Mouse (Mus musculus) T-helper 17 cell (primary cell): ENCODE data around the gene Taf1c.

Experiments
- in situ Hi-C, 2 experiments: fragments of 300-600 bp; cut with MboI, MseI; formaldehyde crosslinking; loops; 1 replicate in 1 of 2; 2 replicates in 1 of 2; pipeline ENCODE4 v1.15.1; 2025; ENCODE audit warnings: high pct_unique_total_duplicates in 2 of 2

Taf1c gene

GRCm38 (mm10) chr8:119574437-119575365, 30.3 kb downstream of the Taf1c start, which contains the start of the genes Hsdl1 and Dnaaf1:
Gene Hsdl1 (minus strand): TSS chr8:119575183.
Gene Dnaaf1 (plus strand): TSS chr8:119575235.
- in situ Hi-C loops: loop anchor here in 1 of 2 experiments (25.0 kb wide), 1 partner anchor 988 kb away; no protein-coding TSS in a partner anchor

GRCm38 (mm10) chr8:119572411-119572810, 32.6 kb downstream of the Taf1c start:
- in situ Hi-C loops: loop anchor here in 1 of 2 experiments (25.0 kb wide), 1 partner anchor 990 kb away; no protein-coding TSS in a partner anchor

- in situ Hi-C loops: loop anchor here in 1 of 2 experiments (25.0 kb wide), 1 partner anchor 991 kb away; no protein-coding TSS in a partner anchor
These were observed 33.9 kb downstream of the Taf1c start for GRCm38 (mm10) chr8:119571135-119571534.

- in situ Hi-C loops: loop anchor here in 1 of 2 experiments (25.0 kb wide), 1 partner anchor 992 kb away; no protein-coding TSS in a partner anchor
These were observed 35.1 kb downstream of the Taf1c start for GRCm38 (mm10) chr8:119569881-119570280.

- in situ Hi-C loops: loop anchor here in 1 of 2 experiments (25.0 kb wide), 1 partner anchor 993 kb away; no protein-coding TSS in a partner anchor
These were observed 36.1 kb downstream of the Taf1c start for GRCm38 (mm10) chr8:119568951-119569350.

- in situ Hi-C loops: loop anchor here in 1 of 2 experiments (25.0 kb wide), 1 partner anchor 994 kb away; no protein-coding TSS in a partner anchor
These were observed 36.8 kb downstream of the Taf1c start for GRCm38 (mm10) chr8:119568251-119568650.

- in situ Hi-C loops: loop anchor here in 1 of 2 experiments (25.0 kb wide), 1 partner anchor 996 kb away; no protein-coding TSS in a partner anchor
These were observed 38.7 kb downstream of the Taf1c start for GRCm38 (mm10) chr8:119566367-119566766.

- in situ Hi-C loops: loop anchor here in 1 of 2 experiments (25.0 kb wide), 1 partner anchor 998 kb away; no protein-coding TSS in a partner anchor
These were observed 41.2 kb downstream of the Taf1c start for GRCm38 (mm10) chr8:119563849-119564251.

GRCm38 (mm10) chr8:119559402-119559720, 45.7 kb downstream of the Taf1c start:
- in situ Hi-C loops: loop anchor here in 1 of 2 experiments (25.0 kb wide), 1 partner anchor 1003 kb away; no protein-coding TSS in a partner anchor

GRCm38 (mm10) chr8:119558603-119559401, 46.2 kb downstream of the Taf1c start, which contains the start of gene Mbtps1:
Gene Mbtps1 (minus strand): TSS chr8:119558735.
- in situ Hi-C loops: loop anchor here in 1 of 2 experiments (25.0 kb wide), 1 partner anchor 1003 kb away; no protein-coding TSS in a partner anchor

- in situ Hi-C loops: loop anchor here in 1 of 2 experiments (25.0 kb wide), 1 partner anchor 1004 kb away; no protein-coding TSS in a partner anchor
These were observed 47.0 kb downstream of the Taf1c start for GRCm38 (mm10) chr8:119557821-119558602.

- in situ Hi-C loops: loop anchor here in 1 of 2 experiments (25.0 kb wide), 1 partner anchor 1005 kb away; no protein-coding TSS in a partner anchor
These were observed 47.9 kb downstream of the Taf1c start for GRCm38 (mm10) chr8:119557132-119557531.

- in situ Hi-C loops: loop anchor here in 1 of 2 experiments (25.0 kb wide), 1 partner anchor 1006 kb away; no protein-coding TSS in a partner anchor
These were observed 49.2 kb downstream of the Taf1c start for GRCm38 (mm10) chr8:119555861-119556260.

- in situ Hi-C loops: loop anchor here in 1 of 2 experiments (25.0 kb wide), 1 partner anchor 1009 kb away; no protein-coding TSS in a partner anchor
These were observed 52.1 kb downstream of the Taf1c start for GRCm38 (mm10) chr8:119552967-119553366.

- in situ Hi-C loops: no loop called here
These were observed 56.4 kb downstream of the Taf1c start for GRCm38 (mm10) chr8:119548560-119549113.
